22 mouse cellular contexts compared by ENCODE assay signal in the genomic region with DNA sequence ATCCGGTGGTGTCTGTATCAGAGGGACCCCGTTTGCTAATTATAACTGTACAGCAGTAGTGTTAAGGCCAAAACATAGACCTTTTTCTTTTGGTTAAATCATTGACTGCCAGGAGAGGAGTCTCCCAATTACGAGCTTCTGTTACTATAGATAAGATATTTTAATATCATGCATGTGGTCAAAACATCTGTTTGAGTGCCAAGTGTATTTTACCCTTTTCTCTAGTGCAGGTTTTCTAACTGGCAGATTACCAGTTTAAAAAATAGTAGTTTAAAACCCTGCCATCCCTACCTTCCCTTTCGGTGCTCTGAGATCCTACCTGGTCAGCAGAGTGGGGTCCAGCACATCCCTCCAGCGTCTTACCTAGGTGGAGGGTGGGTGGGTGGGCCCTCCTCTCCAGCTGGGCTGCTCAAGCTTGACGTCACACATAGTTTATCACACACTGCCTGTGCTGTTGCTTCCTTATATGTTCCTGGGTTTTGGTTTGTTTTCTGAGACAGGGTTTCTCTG. TPM values are rescaled to one million over a fixed set of nuclear protein-coding genes. Genes with fewer than 3 reads are reported as not detected.
A peak's percentile ranks its signal among the peaks of the same experiment; 100 is the strongest.
DNase-seq lines count a peak whose midpoint lies in the region; ATAC-seq and TF ChIP-seq lines count a peak whose summit lies in the region.
"Had no signal": no experiment of that assay in that cellular context is flagged by ENCODE, and none has a peak within 500 bp of the region (broad histone marks: within the 10 kb centered on the region; RNA-seq: fewer than 3 reads in every experiment).

No protein-coding gene starts in this region.

- H3K4me3 ChIP-seq in liver, embryonic 11.5 days (ENCODE audit: low read depth, low read length), result no peak overlapping the region; the same call in 1 of the 2 replicates
- no peak overlapping the region for H3K4me3 ChIP-seq in thymus, adult 2 months (ENCODE audit: control insufficient read depth, insufficient read depth, low read length)
- H3K4me3 ChIP-seq: embryonic facial prominence, embryonic 15.5 days; forebrain, embryonic 13.5 days; hindbrain, embryonic 15.5 days; midbrain, embryonic 12.5 days; neural tube, embryonic 12.5 days had no signal

- H3K9me3 ChIP-seq in liver, embryonic 11.5 days (ENCODE audit: control insufficient read depth, low read length), result no peaks in the 10 kb centered on the region
- H3K9me3 ChIP-seq: embryonic facial prominence, embryonic 15.5 days; hindbrain, embryonic 15.5 days had no signal

- no peak for TF ChIP-seq CTCF in thymus, adult 2 months (IDR thresholded peaks at IDR 0.05; ENCODE audit: borderline replicate concordance, control insufficient read depth, extremely low read depth, insufficient read depth, low read length, poor library complexity)

- no peak overlapping the region for H3K9ac ChIP-seq in liver, embryonic 11.5 days (ENCODE audit: low read depth, low read length)
- H3K9ac ChIP-seq: embryonic facial prominence, embryonic 15.5 days; forebrain, embryonic 13.5 days; hindbrain, embryonic 15.5 days; lung, embryonic 14.5 days; midbrain, embryonic 12.5 days; neural tube, embryonic 12.5 days had no signal

- H3K4me1 ChIP-seq in liver, embryonic 11.5 days (replicated peaks; ENCODE audit: control insufficient read depth, insufficient read depth, low read length), result peaks cover 58% of the 10 kb centered on the region
- H3K4me1 ChIP-seq in thymus, adult 2 months (replicated peaks; ENCODE audit: control insufficient read depth, insufficient read depth, low read length), result peaks cover 28% of the 10 kb centered on the region

- peak overlapping the region; percentile 80 for H3K27ac ChIP-seq in liver, embryonic 11.5 days (ENCODE audit: low read depth, low read length)
- no peak overlapping the region for H3K27ac ChIP-seq in thymus, adult 2 months (ENCODE audit: control insufficient read depth, insufficient read depth, low read length)
- H3K27ac ChIP-seq: embryonic facial prominence, embryonic 15.5 days; forebrain, embryonic 13.5 days; hindbrain, embryonic 15.5 days; midbrain, embryonic 12.5 days; neural tube, embryonic 12.5 days had no signal

- DNase-seq in MEL-GATA-1-ER (ENCODE audit: extremely low read depth, low read depth), result peak; percentile 59
- DNase-seq in c-Kit-positive CD71-positive TER-119-negative erythroid progenitor cells, embryonic 14.5 days (ENCODE audit: low read depth), result peak; percentile 52
- DNase-seq in liver, embryonic 11.5 days (ENCODE audit: low spot score), result no peak
- no peak for DNase-seq in lung, postnatal 10 days
- no peak for DNase-seq in adrenal gland, adult (ENCODE audit: inconsistent age in 2 of 2, low spot score in 1 of 2)
- DNase-seq in thymus, adult 2 months, result no peak
- DNase-seq: adrenal gland, postnatal 25 days; cerebellum, adult 11 months; cerebellum, postnatal 25 days; gastrocnemius, postnatal 14 days; heart, adult 18-20 months; heart, postnatal 36 days; kidney, postnatal 36 days; lung, embryonic 14.5 days had no signal

- no peak for TF ChIP-seq POLR2A in thymus, adult 2 months (IDR thresholded peaks at IDR 0.05; ENCODE audit: control insufficient read depth, extremely low read depth, insufficient read depth, low read length, poor library complexity)

- H3K27me3 ChIP-seq in liver, embryonic 11.5 days (replicated peaks; ENCODE audit: control insufficient read depth, insufficient read depth, low read length), result no peaks in the 10 kb centered on the region
- no peaks in the 10 kb centered on the region for H3K27me3 ChIP-seq in thymus, adult 2 months (ENCODE audit: control insufficient read depth, insufficient read depth, low read length)
- H3K27me3 ChIP-seq: embryonic facial prominence, embryonic 15.5 days; forebrain, embryonic 13.5 days; hindbrain, embryonic 15.5 days; midbrain, embryonic 12.5 days; neural tube, embryonic 12.5 days had no signal

- peak overlapping the region; percentile 45 for H3K4me2 ChIP-seq in liver, embryonic 11.5 days
- H3K4me2 ChIP-seq: embryonic facial prominence, embryonic 15.5 days; forebrain, embryonic 13.5 days; hindbrain, embryonic 15.5 days; lung, embryonic 14.5 days; midbrain, embryonic 12.5 days; neural tube, embryonic 12.5 days had no signal

- 64% methylated on average over 6 of the region's 6 CpGs for WGBS in liver, embryonic 11.5 days
- 37% methylated on average over 6 of the region's 6 CpGs for WGBS in thymus, adult 2 months

- ATAC-seq in liver, embryonic 11.5 days (replicated peaks; ENCODE audit: low FRiP score), result peak; percentile 84
- peak; percentile 68 for ATAC-seq in megakaryocyte progenitor cell, adult 5-6 weeks (replicated peaks; ENCODE audit: poor library complexity)
- ATAC-seq: forebrain, embryonic 13.5 days; intestine, embryonic 16.5 days had no signal

- H3K36me3 ChIP-seq in liver, embryonic 11.5 days (ENCODE audit: control insufficient read depth, insufficient read depth, low read length), result no peaks in the 10 kb centered on the region
- no peaks in the 10 kb centered on the region for H3K36me3 ChIP-seq in thymus, adult 2 months (ENCODE audit: control insufficient read depth, insufficient read depth, low read length)
- H3K36me3 ChIP-seq: embryonic facial prominence, embryonic 15.5 days; hindbrain, embryonic 15.5 days; midbrain, embryonic 12.5 days had no signal

RNA-seq across cellular contexts. Expression of a gene that starts 14.0 kb away (rescaled TPM):
- polyA plus RNA-seq in liver, embryonic 11.5 days (2014; fragmentation: Nextera tagmentation; extraction: Ambion mirVana), result 26.0 and 28.7 TPM in 2 replicates
- total RNA-seq in megakaryocyte progenitor cell, adult 5-6 weeks (2015), result 15.4 and 16.4 TPM in 2 replicates
- 10.5 and 11.4 TPM in 2 replicates for total RNA-seq in megakaryocyte progenitor cell, adult 5-6 weeks (2017)
- 29.1 and 29.3 TPM in 2 replicates for polyA plus RNA-seq in thymus, adult 2 months (2012; rRNA removed)

RNA-seq across cellular contexts. Expression of a gene that starts 22.2 kb away (rescaled TPM):
- polyA plus RNA-seq in liver, embryonic 11.5 days (2014; fragmentation: Nextera tagmentation; extraction: Ambion mirVana), result 24.7 and 26.2 TPM in 2 replicates
- 33.2 and 43.0 TPM in 2 replicates for total RNA-seq in megakaryocyte progenitor cell, adult 5-6 weeks (2015)
- total RNA-seq in megakaryocyte progenitor cell, adult 5-6 weeks (2017), result 38.8 and 52.7 TPM in 2 replicates
- 54.2 and 62.1 TPM in 2 replicates for polyA plus RNA-seq in thymus, adult 2 months (2012; rRNA removed)

RNA-seq across cellular contexts. Expression of a gene that starts 52.0 kb away (rescaled TPM):
- polyA plus RNA-seq in liver, embryonic 11.5 days (2014; fragmentation: Nextera tagmentation; extraction: Ambion mirVana), result 4.5 and 4.6 TPM in 2 replicates
- total RNA-seq in megakaryocyte progenitor cell, adult 5-6 weeks (2015), result 0.73 and 1.4 TPM in 2 replicates
- 1.8 and 3.5 TPM in 2 replicates for total RNA-seq in megakaryocyte progenitor cell, adult 5-6 weeks (2017)
- polyA plus RNA-seq in thymus, adult 2 months (2012; rRNA removed), result 3.5 and 3.6 TPM in 2 replicates
- polyA plus RNA-seq: macrophage had no signal

Comparison
In these comparisons a context has a peak if more than half of its experiments do, and no peak if none do; other contexts are left out.
1. DNase-seq: peak in MEL-GATA-1-ER (single experiment) and c-Kit-positive CD71-positive TER-119-negative erythroid progenitor cells, embryonic 14.5 days (single experiment); none in liver, embryonic 11.5 days (single experiment), lung, postnatal 10 days (single experiment), adrenal gland, adult (0 of 2) and thymus, adult 2 months (single experiment).